Mouse (Mus musculus) forebrain, embryonic 11.5 days (tissue): Measurements from ENCODE around the gene Slc25a18. TPM values are rescaled to one million over a fixed set of nuclear protein-coding genes. Genes with fewer than 3 reads are reported as not detected.

Experiments
- ATAC-seq: fragments of 200-750 bp; cut with Nextera tagmentation; replicated peaks from 2 replicates; pipeline ENCODE4 v1.8.0; 2017; ENCODE audit warnings: moderate TSS enrichment; ENCODE audit not compliant: low FRiP score
- DNase-seq: peaks from one replicate; pipeline ENCODE4 v3.0.0-alpha.2; 2017; ENCODE audit warnings: low spot score
- H3K27ac ChIP-seq: fragments of 300-500 bp; sonication (generic); 2 replicates; pipeline ENCODE4 v1.5.1; 2014; ENCODE audit warnings: low read depth, low read length
- H3K27me3 ChIP-seq: fragments of 300-500 bp; sonication (generic); 2 replicates; pipeline ENCODE4 v1.6.1; 2014; ENCODE audit warnings: mild to moderate bottlenecking, low read length, mixed read lengths; ENCODE audit not compliant: control insufficient read depth, insufficient read depth
- H3K36me3 ChIP-seq: fragments of 300-500 bp; sonication (generic); 2 replicates; pipeline ENCODE4 v1.6.1; 2014; ENCODE audit warnings: mild to moderate bottlenecking, low read length, moderate library complexity, mixed read lengths; ENCODE audit not compliant: control insufficient read depth, insufficient read depth
- H3K4me1 ChIP-seq: fragments of 300-500 bp; sonication (generic); replicated peaks from 2 replicates; pipeline ENCODE4 v1.6.1; 2014; ENCODE audit warnings: low read length, mixed read lengths; ENCODE audit not compliant: control insufficient read depth, insufficient read depth
- H3K4me2 ChIP-seq: fragments of 300-500 bp; sonication (generic); 2 replicates; pipeline ENCODE4 v1.6.1; 2014; ENCODE audit warnings: low read depth, mild to moderate bottlenecking, low read length, moderate library complexity, mixed read lengths; ENCODE audit not compliant: severe bottlenecking
- H3K4me3 ChIP-seq: fragments of 300-500 bp; sonication (generic); 2 replicates; pipeline ENCODE4 v1.5.1; 2014; ENCODE audit warnings: low read depth, low read length
- H3K9ac ChIP-seq: fragments of 300-500 bp; sonication (generic); 2 replicates; pipeline ENCODE4 v1.6.1; 2014; ENCODE audit warnings: low read length
- H3K9me3 ChIP-seq: fragments of 300-500 bp; sonication (generic); 2 replicates; pipeline ENCODE4 v1.6.1; 2016; ENCODE audit warnings: low read length, mixed read lengths; ENCODE audit not compliant: control insufficient read depth
- WGBS: fragments of 180-500 bp; shearing (Covaris S2); extraction: QIAGEN DNeasy Blood & Tissue Kit; methylation state at CpG from one replicate; pipeline ENCODE4 v1.1.7; 2014; 5-methylcytosine and 5-hydroxymethylcytosine counted together
- polyA plus RNA-seq: library from polyadenylated mRNA; unstranded; fragments of >200 nt; fragmentation: Nextera tagmentation; extraction: Ambion mirVana; gene quantifications from 2 replicates; pipeline ENCODE4 v1.2.1, GENCODE M21; 2014

The Slc25a18 gene
- 0.45 and 0.47 TPM in 2 replicates for polyA plus RNA-seq

GRCm38 (mm10) chr6:120773149-120773628, at the start of gene Slc25a18:
Gene Slc25a18 (plus strand): TSS chr6:120773578.
- Histone ChIP-seq H3K4me3 (no peak within 1 kb of the TSS), H3K36me3 (no peaks in the 10 kb centered on the region; the same call in 1 of the 2 replicates), H3K27ac (peak within 1 kb of the TSS; percentile 72; the same call in 1 of the 2 replicates), H3K9ac (peak within 1 kb of the TSS; percentile 35), H3K27me3 (no peaks in the 10 kb centered on the region), H3K4me1 (peaks cover 9% of the 10 kb centered on the region; the same call in 1 of the 2 replicates), H3K9me3 (no peaks in the 10 kb centered on the region), H3K4me2 (no peak within 1 kb of the TSS)
- 29% methylated on average over 5 of the region's 5 CpGs for WGBS
- ATAC-seq (peak; percentile 67), DNase-seq (peak; percentile 58)

GRCm38 (mm10) chr6:120725986-120726385, 47.4 kb upstream of the Slc25a18 start:
- no peak for ATAC-seq
- 91% methylated on average over 2 of the region's 2 CpGs for WGBS

GRCm38 (mm10) chr6:120736011-120736410, 37.4 kb upstream of the Slc25a18 start:
- 95% methylated on average over 3 of the region's 3 CpGs for WGBS
- DNase-seq (no peak), ATAC-seq (no peak)
- Histone ChIP-seq H3K4me3 (no peak overlapping the region), H3K9me3 (no peaks in the 10 kb centered on the region), H3K27ac (no peak overlapping the region), H3K9ac (no peak overlapping the region), H3K36me3 (peaks cover 3% of the 10 kb centered on the region), H3K4me2 (no peak overlapping the region), H3K4me1 (no peaks in the 10 kb centered on the region), H3K27me3 (no peaks in the 10 kb centered on the region)

More at GRCm38 (mm10) chr6:120725986-120726385, 47.4 kb upstream of the Slc25a18 start:
- no peak overlapping the region for H3K4me3 ChIP-seq
- no peaks in the 10 kb centered on the region for H3K36me3 ChIP-seq
- H3K27me3 ChIP-seq = no peaks in the 10 kb centered on the region
- no peak for DNase-seq
- H3K4me2 ChIP-seq = no peak overlapping the region
- no peak overlapping the region for H3K9ac ChIP-seq
- no peak overlapping the region for H3K27ac ChIP-seq
- no peaks in the 10 kb centered on the region for H3K9me3 ChIP-seq
- H3K4me1 ChIP-seq = no peaks in the 10 kb centered on the region

DNA sequence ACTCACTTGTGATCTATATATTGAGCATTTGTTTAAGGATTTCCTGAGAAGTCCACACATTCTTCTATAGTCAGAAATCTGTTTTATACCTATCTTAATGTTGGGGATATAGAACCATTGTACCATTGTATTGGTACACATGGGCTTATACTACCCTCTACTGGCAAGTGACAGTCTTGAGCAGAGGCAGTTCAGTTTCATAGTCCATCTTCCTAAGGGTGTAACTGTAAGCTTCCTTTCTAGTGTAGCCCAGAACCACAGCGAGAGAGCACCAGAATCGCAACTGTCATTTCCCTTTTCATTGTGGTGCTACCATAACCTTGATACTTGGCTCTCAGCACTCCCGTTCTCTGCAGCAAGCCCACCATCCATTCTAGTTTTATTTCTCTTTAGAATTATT, 36.8 kb upstream of the Slc25a18 start:
- 87% methylated on average over 3 of the region's 3 CpGs for WGBS
- Histone ChIP-seq H3K27me3 (no peaks in the 10 kb centered on the region), H3K9ac (no peak overlapping the region), H3K9me3 (no peaks in the 10 kb centered on the region), H3K4me1 (no peaks in the 10 kb centered on the region), H3K36me3 (peaks cover 3% of the 10 kb centered on the region), H3K4me3 (no peak overlapping the region), H3K4me2 (no peak overlapping the region), H3K27ac (no peak overlapping the region)
- ATAC-seq (no peak), DNase-seq (no peak)

DNA sequence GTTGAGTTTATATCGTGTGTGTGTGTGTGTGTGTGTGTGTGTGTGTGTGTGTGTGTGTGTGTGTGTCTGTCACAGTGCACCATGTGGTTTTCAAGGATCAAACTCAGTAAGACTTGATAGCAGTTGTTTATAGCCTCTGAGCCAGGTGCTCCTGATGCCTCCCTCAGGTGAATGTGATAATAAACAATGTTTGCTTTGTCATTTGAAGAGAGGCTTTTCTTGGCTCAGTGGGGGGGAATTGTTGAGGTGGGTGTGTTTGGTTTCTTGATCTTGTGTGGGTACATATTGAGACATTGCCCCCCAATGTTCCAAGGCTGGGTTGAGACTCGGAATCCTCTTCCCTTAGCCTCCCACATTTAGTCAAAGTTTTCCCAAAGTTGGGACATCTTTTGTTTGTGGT, 30.2 kb upstream of the Slc25a18 start:
- 92% methylated on average over 2 of the region's 2 CpGs for WGBS
- Histone ChIP-seq H3K4me3 (no peak overlapping the region), H3K36me3 (peaks cover 1% of the 10 kb centered on the region)

DNA sequence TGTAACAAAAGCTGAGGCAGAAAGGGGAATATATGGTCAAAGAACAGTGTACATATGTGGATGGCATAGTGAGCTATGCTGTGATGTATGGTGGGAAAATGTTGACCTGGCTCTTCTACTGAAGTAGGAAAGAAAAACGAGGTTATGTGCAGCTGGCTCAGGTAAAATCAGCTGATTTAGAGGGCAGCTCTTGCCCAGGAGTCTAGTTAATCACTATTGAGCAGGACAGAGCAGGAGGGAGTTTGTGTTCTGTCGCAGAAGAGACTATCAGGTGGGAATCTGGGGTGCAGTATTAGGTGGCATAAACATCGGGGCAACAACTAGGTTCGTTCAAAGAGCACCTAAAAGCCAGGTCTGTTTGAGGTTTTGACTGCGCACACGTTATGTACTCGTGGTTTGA, 29.1 kb upstream of the Slc25a18 start:
- 90% methylated on average over 7 of the region's 7 CpGs for WGBS
- Histone ChIP-seq H3K9me3 (no peaks in the 10 kb centered on the region), H3K9ac (no peak overlapping the region), H3K27me3 (no peaks in the 10 kb centered on the region), H3K36me3 (no peaks in the 10 kb centered on the region), H3K4me1 (no peaks in the 10 kb centered on the region), H3K27ac (no peak overlapping the region), H3K4me2 (no peak overlapping the region), H3K4me3 (no peak overlapping the region)
- DNase-seq = no peak
- no peak for ATAC-seq

More for the DNA sequence above, 30.2 kb upstream of the Slc25a18 start:
- no peak overlapping the region for H3K4me2 ChIP-seq
- H3K4me1 ChIP-seq = no peaks in the 10 kb centered on the region
- H3K27me3 ChIP-seq = no peaks in the 10 kb centered on the region
- no peaks in the 10 kb centered on the region for H3K9me3 ChIP-seq
- no peak overlapping the region for H3K27ac ChIP-seq
- DNase-seq (no peak), ATAC-seq (no peak)
- no peak overlapping the region for H3K9ac ChIP-seq

DNA sequence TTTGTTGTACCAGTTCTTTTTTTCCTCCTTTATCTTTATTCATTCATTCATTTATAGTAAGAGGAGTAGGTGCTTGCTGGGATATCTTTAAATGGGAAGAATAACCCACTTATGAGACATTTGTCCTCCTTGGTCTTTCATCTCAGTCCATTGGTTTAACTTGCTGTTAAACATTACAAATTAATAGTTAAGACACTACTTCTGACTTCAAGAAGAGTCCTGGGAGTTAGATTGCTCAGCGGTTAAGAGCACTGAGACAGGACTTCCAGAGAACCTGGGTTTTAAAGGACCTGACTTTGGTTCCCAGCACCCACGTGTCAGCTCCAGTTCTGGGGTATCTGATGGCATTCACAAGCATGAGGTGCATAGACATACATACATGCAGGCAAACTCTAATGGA, 27.0 kb upstream of the Slc25a18 start:
- ATAC-seq = no peak
- H3K36me3 ChIP-seq = no peaks in the 10 kb centered on the region; the same call in 1 of the 2 replicates
- WGBS = 94% methylated on average over 2 of the region's 2 CpGs

GRCm38 (mm10) chr6:120761151-120761550, 12.2 kb upstream of the Slc25a18 start:
- 95% methylated on average over 2 of the region's 2 CpGs for WGBS
- ATAC-seq = no peak
- no peaks in the 10 kb centered on the region for H3K9me3 ChIP-seq

More for the DNA sequence above, 27.0 kb upstream of the Slc25a18 start:
- no peaks in the 10 kb centered on the region for H3K9me3 ChIP-seq
- no peaks in the 10 kb centered on the region for H3K27me3 ChIP-seq
- no peak for DNase-seq
- no peak overlapping the region for H3K4me3 ChIP-seq
- H3K4me2 ChIP-seq = no peak overlapping the region
- no peak overlapping the region for H3K27ac ChIP-seq
- H3K9ac ChIP-seq = no peak overlapping the region
- H3K4me1 ChIP-seq = no peaks in the 10 kb centered on the region

DNA sequence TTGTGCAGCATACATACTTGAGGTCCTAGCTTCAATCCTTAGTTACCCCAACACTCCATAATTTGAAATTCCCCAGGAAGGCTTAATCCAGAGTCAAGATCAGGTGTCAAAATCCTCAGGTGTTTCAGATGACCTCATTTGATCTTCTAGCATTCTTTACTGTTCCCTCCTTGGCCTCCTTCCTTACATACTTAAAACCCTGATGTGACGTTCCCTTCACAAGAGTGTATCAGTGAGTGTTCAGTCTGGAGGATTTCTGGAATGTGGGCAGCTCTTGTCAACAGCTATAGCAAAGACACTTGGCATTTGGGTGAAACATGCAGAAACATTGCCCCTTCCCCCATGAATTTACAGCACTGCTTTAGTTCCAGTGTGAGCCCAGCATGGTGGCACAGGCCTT, 3.4 kb upstream of the Slc25a18 start:
- Histone ChIP-seq H3K4me2 (no peak overlapping the region), H3K4me3 (no peak overlapping the region), H3K9ac (no peak overlapping the region), H3K9me3 (no peaks in the 10 kb centered on the region), H3K36me3 (no peaks in the 10 kb centered on the region; the same call in 1 of the 2 replicates), H3K27me3 (no peaks in the 10 kb centered on the region), H3K4me1 (peaks cover 9% of the 10 kb centered on the region; the same call in 1 of the 2 replicates), H3K27ac (no peak overlapping the region)
- no peak for ATAC-seq
- 92% methylated on average over 1 of the region's 1 CpGs for WGBS
- DNase-seq = no peak

More at GRCm38 (mm10) chr6:120761151-120761550, 12.2 kb upstream of the Slc25a18 start:
- DNase-seq = no peak
- Histone ChIP-seq H3K9ac (no peak overlapping the region), H3K4me3 (no peak overlapping the region), H3K27ac (no peak overlapping the region), H3K36me3 (peaks cover 6% of the 10 kb centered on the region; the same call in 1 of the 2 replicates), H3K4me2 (no peak overlapping the region), H3K27me3 (no peaks in the 10 kb centered on the region), H3K4me1 (no peaks in the 10 kb centered on the region)
